Mouse (Mus musculus): Measurements from ENCODE around the gene St3gal6. TPM values are rescaled to one million over a fixed set of nuclear protein-coding genes. Genes with fewer than 3 reads are reported as not detected.
A peak's percentile ranks its signal among the peaks of the same experiment; 100 is the strongest.

Gene St3gal6
- total and polyA plus RNA-seq, 3 experiments: 104 to 327 (median 166) TPM

GRCm38 (mm10) chr16:58533742-58534141 is 9.7 kb upstream of the St3gal6 start:
- TF ChIP-seq GATA2 (IDR thresholded peaks at IDR 0.05; ENCODE audit: borderline replicate concordance, low read depth, low read length) (no peak), CTCF (IDR thresholded peaks at IDR 0.05; ENCODE audit: low read depth, low read length) (no peak), GATA1 (IDR thresholded peaks at IDR 0.05; ENCODE audit: borderline replicate concordance, low read length) (no peak), POLR2AphosphoS5 (IDR thresholded peaks at IDR 0.05; ENCODE audit: insufficient replicate concordance, low read depth, low read length) (no peak), TAL1 (conservative IDR thresholded peaks at IDR 0.05; ENCODE audit: low read depth, low read length) (no peak)
- DNase-seq (ENCODE audit: low spot score) (no peak), ATAC-seq (ENCODE audit: extremely low read depth, insufficient number of reproducible peaks, low FRiP score, poor library complexity, severe bottlenecking) (peak; percentile 11; the same call in 1 of the 2 replicates)
- H3K4me1 ChIP-seq (ENCODE audit: insufficient read depth, low read depth, low read length): peaks cover 58% of the 10 kb centered on the region
- no peaks in the 10 kb centered on the region for H3K9me3 ChIP-seq (replicated peaks)
- no peaks in the 10 kb centered on the region for H3K36me3 ChIP-seq (replicated peaks)
- H3K4me3 ChIP-seq (ENCODE audit: low read depth, low read length): peak overlapping the region; percentile 47; the same call in 1 of the 2 replicates
- no peaks in the 10 kb centered on the region for H3K27me3 ChIP-seq (ENCODE audit: insufficient read depth, low read length)

- ATAC-seq (ENCODE audit: extremely low read depth, insufficient number of reproducible peaks, low FRiP score, poor library complexity, severe bottlenecking) (peak; percentile 72), DNase-seq (ENCODE audit: low spot score) (no peak)
- Histone ChIP-seq H3K9me3 (replicated peaks) (no peaks in the 10 kb centered on the region), H3K27me3 (ENCODE audit: insufficient read depth, low read length) (no peaks in the 10 kb centered on the region), H3K4me1 (ENCODE audit: insufficient read depth, low read depth, low read length) (peaks cover 59% of the 10 kb centered on the region), H3K4me3 (ENCODE audit: low read depth, low read length) (no peak overlapping the region; the same call in 1 of the 2 replicates), H3K36me3 (replicated peaks) (no peaks in the 10 kb centered on the region)
- no peak for TF ChIP-seq GATA2 (IDR thresholded peaks at IDR 0.05; ENCODE audit: borderline replicate concordance, low read depth, low read length)
- TF ChIP-seq TAL1 (conservative IDR thresholded peaks at IDR 0.05; ENCODE audit: low read depth, low read length): peak; percentile 44
Measured at GRCm38 (mm10) chr16:58533254-58533653, 9.2 kb upstream of the St3gal6 start.

GRCm38 (mm10) chr16:58532511-58532910 is 8.5 kb upstream of the St3gal6 start:
- no peaks in the 10 kb centered on the region for H3K27me3 ChIP-seq (ENCODE audit: insufficient read depth, low read length)
- H3K4me1 ChIP-seq (ENCODE audit: insufficient read depth, low read depth, low read length): peaks cover 62% of the 10 kb centered on the region
- no peak for DNase-seq (ENCODE audit: low spot score)
- TF ChIP-seq GATA2 (IDR thresholded peaks at IDR 0.05; ENCODE audit: borderline replicate concordance, low read depth, low read length) (no peak), TAL1 (conservative IDR thresholded peaks at IDR 0.05; ENCODE audit: low read depth, low read length) (no peak), CTCF (IDR thresholded peaks at IDR 0.05; ENCODE audit: low read depth, low read length) (no peak), POLR2AphosphoS5 (IDR thresholded peaks at IDR 0.05; ENCODE audit: insufficient replicate concordance, low read depth, low read length) (no peak), GATA1 (IDR thresholded peaks at IDR 0.05; ENCODE audit: borderline replicate concordance, low read length) (no peak)
- no peak for ATAC-seq (ENCODE audit: extremely low read depth, insufficient number of reproducible peaks, low FRiP score, poor library complexity, severe bottlenecking)
- no peaks in the 10 kb centered on the region for H3K36me3 ChIP-seq (replicated peaks)
- H3K9me3 ChIP-seq (replicated peaks): no peaks in the 10 kb centered on the region
- H3K4me3 ChIP-seq (ENCODE audit: low read depth, low read length): no peak overlapping the region

GRCm38 (mm10) chr16:58527817-58528216 is 3.8 kb upstream of the St3gal6 start:
- H3K36me3 ChIP-seq (replicated peaks): no peaks in the 10 kb centered on the region
- no peak overlapping the region for H3K4me3 ChIP-seq (ENCODE audit: low read depth, low read length)
- peaks cover 65% of the 10 kb centered on the region for H3K4me1 ChIP-seq (ENCODE audit: insufficient read depth, low read depth, low read length)
- ATAC-seq (ENCODE audit: extremely low read depth, insufficient number of reproducible peaks, low FRiP score, poor library complexity, severe bottlenecking): 0 out of 2 replicates have a peak, but pooled peaks have one; percentile 5
- no peaks in the 10 kb centered on the region for H3K27me3 ChIP-seq (ENCODE audit: insufficient read depth, low read length)
- no peaks in the 10 kb centered on the region for H3K9me3 ChIP-seq (replicated peaks)
- TF ChIP-seq CTCF (IDR thresholded peaks at IDR 0.05; ENCODE audit: low read depth, low read length): no peak
- TF ChIP-seq TAL1 (conservative IDR thresholded peaks at IDR 0.05; ENCODE audit: low read depth, low read length): no peak
- no peak for TF ChIP-seq POLR2AphosphoS5 (IDR thresholded peaks at IDR 0.05; ENCODE audit: insufficient replicate concordance, low read depth, low read length)
- TF ChIP-seq GATA1 (IDR thresholded peaks at IDR 0.05; ENCODE audit: borderline replicate concordance, low read length): no peak
- TF ChIP-seq GATA2 (IDR thresholded peaks at IDR 0.05; ENCODE audit: borderline replicate concordance, low read depth, low read length): no peak
- no peak for DNase-seq (ENCODE audit: low spot score)

GRCm38 (mm10) chr16:58526729-58527128 is 2.7 kb upstream of the St3gal6 start:
- no peak for DNase-seq (ENCODE audit: low spot score)
- H3K27me3 ChIP-seq (ENCODE audit: insufficient read depth, low read length): no peaks in the 10 kb centered on the region
- H3K36me3 ChIP-seq (replicated peaks): no peaks in the 10 kb centered on the region
- H3K9me3 ChIP-seq (replicated peaks): no peaks in the 10 kb centered on the region
- ATAC-seq (ENCODE audit: extremely low read depth, insufficient number of reproducible peaks, low FRiP score, poor library complexity, severe bottlenecking): no peak
- no peak for TF ChIP-seq POLR2AphosphoS5 (IDR thresholded peaks at IDR 0.05; ENCODE audit: insufficient replicate concordance, low read depth, low read length)
- no peak for TF ChIP-seq GATA1 (IDR thresholded peaks at IDR 0.05; ENCODE audit: borderline replicate concordance, low read length)
- TF ChIP-seq CTCF (IDR thresholded peaks at IDR 0.05; ENCODE audit: low read depth, low read length): no peak
- TF ChIP-seq TAL1 (conservative IDR thresholded peaks at IDR 0.05; ENCODE audit: low read depth, low read length): no peak
- no peak for TF ChIP-seq GATA2 (IDR thresholded peaks at IDR 0.05; ENCODE audit: borderline replicate concordance, low read depth, low read length)
- H3K4me1 ChIP-seq (ENCODE audit: insufficient read depth, low read depth, low read length): peaks cover 55% of the 10 kb centered on the region
- H3K4me3 ChIP-seq (ENCODE audit: low read depth, low read length): no peak overlapping the region

GRCm38 (mm10) chr16:58525832-58526231 is 1.8 kb upstream of the St3gal6 start:
- DNase-seq (ENCODE audit: low spot score): no peak
- TF ChIP-seq GATA2 (IDR thresholded peaks at IDR 0.05; ENCODE audit: borderline replicate concordance, low read depth, low read length): no peak
- TF ChIP-seq CTCF (IDR thresholded peaks at IDR 0.05; ENCODE audit: low read depth, low read length): no peak
- TF ChIP-seq TAL1 (conservative IDR thresholded peaks at IDR 0.05; ENCODE audit: low read depth, low read length): peak; percentile 76
- no peak for TF ChIP-seq POLR2AphosphoS5 (IDR thresholded peaks at IDR 0.05; ENCODE audit: insufficient replicate concordance, low read depth, low read length)
- no peak for TF ChIP-seq GATA1 (IDR thresholded peaks at IDR 0.05; ENCODE audit: borderline replicate concordance, low read length)
- Histone ChIP-seq H3K4me3 (ENCODE audit: low read depth, low read length) (no peak overlapping the region; the same call in 1 of the 2 replicates), H3K27me3 (ENCODE audit: insufficient read depth, low read length) (no peaks in the 10 kb centered on the region), H3K4me1 (ENCODE audit: insufficient read depth, low read depth, low read length) (peaks cover 53% of the 10 kb centered on the region), H3K9me3 (replicated peaks) (no peaks in the 10 kb centered on the region), H3K36me3 (replicated peaks) (no peaks in the 10 kb centered on the region)
- ATAC-seq (ENCODE audit: extremely low read depth, insufficient number of reproducible peaks, low FRiP score, poor library complexity, severe bottlenecking): peak; percentile 55
